Mouse (Mus musculus) lung, postnatal 14 days (tissue): ENCODE data around the gene Tnfrsf1b.
A peak's percentile ranks its signal among the peaks of the same experiment; 100 is the strongest.

Experiments used
- DNase-seq: peaks from one replicate; pipeline ENCODE4 v3.0.0; 2021

The Tnfrsf1b gene

GRCm38 (mm10) chr4:145256144-145256543 lies 9.5 kb upstream of the Tnfrsf1b start:
- no peak for DNase-seq

GRCm38 (mm10) chr4:145254418-145254817 lies 7.7 kb upstream of the Tnfrsf1b start:
- DNase-seq, result peak; percentile 54

GRCm38 (mm10) chr4:145252611-145253010 lies 5.9 kb upstream of the Tnfrsf1b start:
- DNase-seq, result no peak

- DNase-seq, result no peak
These were observed 4.9 kb upstream of the Tnfrsf1b start for GRCm38 (mm10) chr4:145251546-145251945.

GRCm38 (mm10) chr4:145250002-145250401 lies 3.3 kb upstream of the Tnfrsf1b start:
- no peak for DNase-seq

- DNase-seq, result no peak
These were observed 886 bp upstream of the Tnfrsf1b start for GRCm38 (mm10) chr4:145247556-145247955.

- DNase-seq, result no peak
These were observed 1.1 kb downstream of the Tnfrsf1b start for GRCm38 (mm10) chr4:145245581-145245980.

GRCm38 (mm10) chr4:145244676-145245075 lies 2.0 kb downstream of the Tnfrsf1b start:
- no peak for DNase-seq

GRCm38 (mm10) chr4:145242719-145243350 lies 3.8 kb downstream of the Tnfrsf1b start:
- DNase-seq, result no peak

- peak; percentile 51 for DNase-seq
These were observed 5.9 kb downstream of the Tnfrsf1b start for GRCm38 (mm10) chr4:145240723-145241231.

- peak; percentile 72 for DNase-seq
These were observed 7.4 kb downstream of the Tnfrsf1b start for GRCm38 (mm10) chr4:145239049-145239830.

- DNase-seq, result no peak
These were observed 10.6 kb downstream of the Tnfrsf1b start for GRCm38 (mm10) chr4:145236027-145236426.

GRCm38 (mm10) chr4:145233487-145234228 lies 13.0 kb downstream of the Tnfrsf1b start:
- peak; percentile 36 for DNase-seq

- no peak for DNase-seq
These were observed 14.9 kb downstream of the Tnfrsf1b start for GRCm38 (mm10) chr4:145231732-145232131.

- no peak for DNase-seq
These were observed 16.0 kb downstream of the Tnfrsf1b start for GRCm38 (mm10) chr4:145230647-145231046.

GRCm38 (mm10) chr4:145229524-145230163 lies 17.0 kb downstream of the Tnfrsf1b start:
- DNase-seq, result peak; percentile 40

- DNase-seq, result no peak
These were observed 17.6 kb downstream of the Tnfrsf1b start for GRCm38 (mm10) chr4:145229051-145229450.

GRCm38 (mm10) chr4:145224613-145225012 lies 22.1 kb downstream of the Tnfrsf1b start:
- no peak for DNase-seq

GRCm38 (mm10) chr4:145222064-145222463 lies 24.6 kb downstream of the Tnfrsf1b start:
- no peak for DNase-seq

GRCm38 (mm10) chr4:145221379-145221778 lies 25.3 kb downstream of the Tnfrsf1b start:
- DNase-seq, result no peak

- no peak for DNase-seq
These were observed 26.7 kb downstream of the Tnfrsf1b start for GRCm38 (mm10) chr4:145220001-145220400.

- DNase-seq, result peak; percentile 63
These were observed 27.3 kb downstream of the Tnfrsf1b start for GRCm38 (mm10) chr4:145219240-145219985.
